Mouse (Mus musculus): Measurements from ENCODE around the gene Grwd1. TPM values are rescaled to one million over a fixed set of nuclear protein-coding genes. Genes with fewer than 3 reads are reported as not detected.

Gene Grwd1
- total and polyA plus RNA-seq, 2 experiments from 2014 or later, result 34.6 to 48.6 TPM

DNA sequence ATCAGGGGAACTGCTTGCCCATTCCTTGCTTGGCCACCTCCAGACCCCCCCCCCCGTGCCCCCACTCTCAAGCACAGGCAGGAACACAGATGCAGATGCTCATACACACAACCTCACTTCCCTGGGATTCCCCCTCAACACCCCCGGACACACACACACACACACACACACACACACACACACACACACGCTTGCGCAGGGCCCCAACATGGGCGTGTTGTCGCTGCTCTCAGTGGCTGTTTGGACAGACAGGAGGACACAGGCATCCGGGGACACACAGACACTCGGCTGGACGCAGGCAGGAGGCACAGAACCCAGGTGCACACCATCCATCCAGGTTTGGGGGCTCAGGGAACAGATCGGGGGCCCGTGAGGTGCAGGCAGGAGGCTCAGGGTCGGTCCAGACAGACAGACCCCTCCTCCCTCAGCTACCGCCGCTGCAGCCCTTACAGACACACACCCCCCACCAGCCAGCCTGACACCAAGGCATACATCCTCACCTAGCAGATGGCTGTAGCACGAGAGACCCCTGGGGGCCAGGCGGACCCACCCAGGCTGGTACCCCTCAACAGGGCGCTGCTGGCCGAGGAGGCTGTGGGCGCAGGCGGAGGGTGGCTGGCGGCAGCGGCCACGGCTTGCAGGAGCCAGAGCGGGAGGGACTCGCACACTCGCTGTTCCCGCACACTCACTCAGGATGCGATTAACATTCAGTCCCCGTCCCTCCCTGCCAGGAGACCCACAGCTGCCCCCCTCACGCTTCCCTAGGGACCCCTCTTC lies 39.7 kb upstream of the Grwd1 start:
- Histone ChIP-seq H3K27me3 (ENCODE audit: insufficient read depth, low read length) (no peaks in the 10 kb centered on the region), H3K4me1 (ENCODE audit: insufficient read depth, low read length) (peaks cover 27% of the 10 kb centered on the region), H3K9ac (replicated peaks; ENCODE audit: low read length) (peak overlapping the region; percentile 78), H3K9me3 (ENCODE audit: low read length) (no peaks in the 10 kb centered on the region), H3K36me3 (ENCODE audit: insufficient read depth, low read length) (no peaks in the 10 kb centered on the region; the same call in 1 of the 2 replicates), H3K4me2 (ENCODE audit: low read depth, low read length) (peak overlapping the region; percentile 77), H3K27ac (peak overlapping the region; percentile 78), H3K4me3 (ENCODE audit: low read length) (peak overlapping the region; percentile 72)
- under 1% methylated on average over 29 of the region's 30 CpGs for WGBS
- ATAC-seq (no peak), DNase-seq (ENCODE audit: low spot score) (peak; percentile 52)
- no peak for TF ChIP-seq CTCF (IDR thresholded peaks at IDR 0.05; ENCODE audit: low read depth)

DNA sequence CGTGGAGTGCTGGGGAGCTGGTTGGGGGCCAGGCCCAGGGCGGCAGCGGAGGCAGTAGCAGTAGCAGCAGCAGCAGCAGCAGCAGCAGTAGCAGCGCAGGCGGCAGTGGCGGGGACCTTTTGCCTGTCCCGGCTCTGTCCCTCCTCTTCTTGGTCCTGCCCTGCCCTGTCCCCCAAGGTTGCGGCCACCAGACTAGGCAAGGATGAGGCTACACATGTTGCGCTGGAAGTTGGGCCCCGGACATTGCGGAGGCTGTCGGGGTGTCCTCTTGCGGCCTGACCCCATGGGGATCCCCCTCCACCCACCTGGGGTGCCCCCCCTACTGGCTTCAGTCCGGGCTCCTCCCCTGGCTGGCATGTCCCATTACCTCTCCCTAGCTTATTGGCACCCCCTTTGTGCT lies 39.0 kb upstream of the Grwd1 start:
- DNase-seq (ENCODE audit: low spot score), result peak; percentile 16
- Histone ChIP-seq H3K36me3 (ENCODE audit: insufficient read depth, low read length) (no peaks in the 10 kb centered on the region), H3K4me2 (ENCODE audit: low read depth, low read length) (peak overlapping the region; percentile 77), H3K27ac (peak overlapping the region; percentile 78; the same call in 1 of the 2 replicates), H3K9me3 (ENCODE audit: low read length) (no peaks in the 10 kb centered on the region), H3K9ac (replicated peaks; ENCODE audit: low read length) (peak overlapping the region; percentile 78), H3K4me1 (ENCODE audit: insufficient read depth, low read length) (peaks cover 27% of the 10 kb centered on the region), H3K4me3 (ENCODE audit: low read length) (peak overlapping the region; percentile 72), H3K27me3 (ENCODE audit: insufficient read depth, low read length) (no peaks in the 10 kb centered on the region)
- no peak for ATAC-seq
- no peak for TF ChIP-seq CTCF (IDR thresholded peaks at IDR 0.05; ENCODE audit: low read depth)
- WGBS, result 5% methylated on average over 14 of the region's 14 CpGs

DNA sequence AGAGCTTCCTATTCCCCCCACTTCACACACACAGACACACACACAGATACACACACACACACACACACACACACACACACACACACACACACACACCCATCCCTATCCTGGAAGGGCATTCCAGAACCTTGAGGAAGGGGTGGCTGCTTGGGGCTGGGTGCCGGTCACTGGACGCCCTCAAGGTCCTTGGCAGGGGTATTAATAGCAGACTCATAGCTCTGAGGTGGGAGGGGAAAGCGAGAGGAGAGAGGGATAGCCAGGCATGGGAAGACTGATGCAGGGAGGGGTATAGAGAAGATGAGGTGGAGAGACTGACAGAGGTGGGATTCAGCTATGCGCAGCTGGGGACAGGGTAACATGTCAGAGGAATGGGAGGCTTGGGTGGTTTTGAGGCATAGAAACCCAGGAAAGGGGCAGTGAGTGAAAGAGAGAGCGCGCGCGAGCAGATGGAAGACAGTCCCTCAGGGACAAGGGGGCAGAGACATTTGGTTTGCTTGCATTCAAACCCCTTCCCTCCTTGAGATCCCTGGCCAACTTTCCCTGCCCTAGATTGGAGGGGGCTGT lies 38.4 kb upstream of the Grwd1 start:
- Histone ChIP-seq H3K4me2 (ENCODE audit: low read depth, low read length) (peak overlapping the region; percentile 77), H3K36me3 (ENCODE audit: insufficient read depth, low read length) (no peaks in the 10 kb centered on the region), H3K4me3 (ENCODE audit: low read length) (peak overlapping the region; percentile 72), H3K4me1 (ENCODE audit: insufficient read depth, low read length) (peaks cover 27% of the 10 kb centered on the region), H3K9me3 (ENCODE audit: low read length) (no peaks in the 10 kb centered on the region), H3K27ac (peak overlapping the region; percentile 78; the same call in 1 of the 2 replicates), H3K9ac (replicated peaks; ENCODE audit: low read length) (peak overlapping the region; percentile 78), H3K27me3 (ENCODE audit: insufficient read depth, low read length) (no peaks in the 10 kb centered on the region)
- 10% methylated on average over 8 of the region's 8 CpGs for WGBS
- ATAC-seq, result no peak
- TF ChIP-seq CTCF (IDR thresholded peaks at IDR 0.05; ENCODE audit: low read depth), result no peak
- DNase-seq (ENCODE audit: low spot score), result peak; percentile 53

DNA sequence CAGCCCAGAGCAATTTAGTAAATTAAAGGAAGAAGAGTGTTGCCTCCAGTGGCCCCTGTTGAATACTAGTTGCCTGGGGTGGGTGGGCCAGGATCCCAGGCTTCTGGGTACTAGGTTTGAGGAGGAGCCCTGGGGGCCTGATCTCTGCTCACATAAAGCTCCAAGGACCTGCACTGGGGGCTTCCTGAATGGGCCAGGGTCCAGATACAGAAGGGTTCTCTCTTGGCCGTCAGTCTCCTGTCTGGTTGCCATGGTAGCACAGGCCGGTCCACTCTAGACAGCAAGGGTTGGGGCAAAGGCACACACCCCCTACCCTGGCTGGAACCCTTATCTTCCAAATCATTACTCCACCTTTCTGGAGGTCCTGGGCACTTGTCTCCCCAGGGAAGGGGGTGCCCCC lies 37.1 kb upstream of the Grwd1 start:
- TF ChIP-seq CTCF (IDR thresholded peaks at IDR 0.05; ENCODE audit: low read depth), result no peak
- Histone ChIP-seq H3K4me2 (ENCODE audit: low read depth, low read length) (peak overlapping the region; percentile 77), H3K4me3 (ENCODE audit: low read length) (peak overlapping the region; percentile 72), H3K27ac (peak overlapping the region; percentile 0; the same call in 1 of the 2 replicates), H3K36me3 (ENCODE audit: insufficient read depth, low read length) (no peaks in the 10 kb centered on the region), H3K9me3 (ENCODE audit: low read length) (no peaks in the 10 kb centered on the region), H3K4me1 (ENCODE audit: insufficient read depth, low read length) (peaks cover 21% of the 10 kb centered on the region), H3K9ac (replicated peaks; ENCODE audit: low read length) (peak overlapping the region; percentile 85), H3K27me3 (ENCODE audit: insufficient read depth, low read length) (no peaks in the 10 kb centered on the region)
- DNase-seq (ENCODE audit: low spot score), result peak; percentile 24
- ATAC-seq, result no peak
- WGBS, result 5% methylated on average over 2 of the region's 2 CpGs

DNA sequence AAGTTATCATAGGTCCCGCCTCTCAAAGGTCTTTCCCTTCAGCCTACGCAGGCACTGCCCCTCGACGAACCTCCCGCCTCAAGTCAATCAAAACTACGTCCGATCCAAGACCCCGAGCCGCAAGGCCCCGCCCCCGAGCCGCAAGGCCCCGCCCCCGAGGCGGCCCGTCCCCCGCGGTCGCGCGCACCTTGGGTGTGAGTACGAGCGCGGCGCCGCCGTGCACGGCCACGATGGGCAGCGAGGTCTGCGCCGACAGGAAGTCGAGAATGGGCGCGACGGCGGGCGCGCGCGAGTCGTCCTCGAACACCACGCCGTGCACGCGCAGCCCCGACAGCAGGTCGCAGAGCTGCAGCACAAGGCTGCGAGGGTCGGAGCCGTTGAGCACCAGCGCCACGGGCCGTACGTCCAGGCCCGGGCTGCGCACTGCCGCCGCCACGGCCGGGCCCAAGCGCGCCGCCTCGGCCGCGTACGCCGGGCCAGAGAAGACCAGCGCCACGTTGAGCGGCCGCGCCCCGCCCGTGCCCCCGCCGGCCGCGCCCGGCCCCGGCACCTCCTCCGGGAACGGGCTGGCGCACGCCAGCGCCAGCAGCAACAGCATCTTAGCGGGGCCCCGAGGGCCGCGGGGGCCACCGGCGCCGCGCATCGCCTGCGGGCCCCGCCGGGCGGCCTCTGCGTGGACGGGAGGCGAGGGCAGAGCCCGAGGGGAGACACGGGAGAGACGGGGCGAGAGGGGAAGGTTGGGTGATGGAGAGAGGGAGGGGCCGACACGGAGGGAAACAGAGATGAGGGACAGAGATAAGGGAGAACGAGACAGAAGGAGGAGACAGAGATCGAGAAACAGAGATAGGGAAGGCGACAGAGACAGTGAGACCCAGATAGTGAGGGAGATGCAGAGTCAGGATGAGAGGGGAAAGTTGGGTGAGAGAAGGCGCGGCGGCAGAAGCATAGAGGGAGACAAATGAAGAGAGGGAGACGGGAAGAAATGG lies 35.5 kb upstream of the Grwd1 start:
- Histone ChIP-seq H3K36me3 (ENCODE audit: insufficient read depth, low read length) (no peaks in the 10 kb centered on the region), H3K4me2 (ENCODE audit: low read depth, low read length) (peak overlapping the region; percentile 77), H3K9ac (replicated peaks; ENCODE audit: low read length) (peak overlapping the region; percentile 85), H3K27ac (peak overlapping the region; percentile 83), H3K4me1 (ENCODE audit: insufficient read depth, low read length) (peaks cover 21% of the 10 kb centered on the region), H3K4me3 (ENCODE audit: low read length) (peak overlapping the region; percentile 72), H3K9me3 (ENCODE audit: low read length) (no peaks in the 10 kb centered on the region), H3K27me3 (ENCODE audit: insufficient read depth, low read length) (no peaks in the 10 kb centered on the region)
- peak; percentile 98 for DNase-seq (ENCODE audit: low spot score)
- WGBS, result 2% methylated on average over 111 of the region's 117 CpGs
- ATAC-seq, result peak; percentile 73
- no peak for TF ChIP-seq CTCF (IDR thresholded peaks at IDR 0.05; ENCODE audit: low read depth)

DNA sequence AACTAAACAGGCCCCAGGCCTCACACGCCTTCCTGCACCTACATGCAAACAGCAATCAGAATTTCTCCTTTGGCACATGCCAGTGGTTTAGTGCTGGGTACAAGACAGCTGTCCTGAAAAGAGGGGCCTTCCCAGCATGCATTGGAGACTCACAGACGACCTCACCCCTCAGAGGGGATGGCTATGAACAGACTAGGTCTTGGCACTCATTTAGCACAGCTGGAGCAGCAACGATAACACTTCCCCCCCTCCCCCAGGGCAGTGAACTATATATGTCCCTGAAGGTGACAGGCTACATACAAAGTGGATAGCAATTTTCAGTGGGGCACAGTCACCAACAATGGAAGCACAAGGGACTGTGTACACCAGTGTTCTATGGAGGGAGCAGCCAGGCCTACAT lies 33.7 kb upstream of the Grwd1 start:
- H3K36me3 ChIP-seq (ENCODE audit: insufficient read depth, low read length), result no peaks in the 10 kb centered on the region
- H3K4me3 ChIP-seq (ENCODE audit: low read length), result no peak overlapping the region
- DNase-seq (ENCODE audit: low spot score) (no peak), ATAC-seq (no peak)
- no peak overlapping the region for H3K9ac ChIP-seq (replicated peaks; ENCODE audit: low read length)
- H3K27me3 ChIP-seq (ENCODE audit: insufficient read depth, low read length), result no peaks in the 10 kb centered on the region
- WGBS, result 63% methylated on average over 3 of the region's 3 CpGs
- no peak overlapping the region for H3K4me2 ChIP-seq (ENCODE audit: low read depth, low read length)
- H3K27ac ChIP-seq, result no peak overlapping the region
- H3K9me3 ChIP-seq (ENCODE audit: low read length), result no peaks in the 10 kb centered on the region
- peaks cover 16% of the 10 kb centered on the region for H3K4me1 ChIP-seq (ENCODE audit: insufficient read depth, low read length)
- TF ChIP-seq CTCF (IDR thresholded peaks at IDR 0.05; ENCODE audit: low read depth), result no peak

Measured in hindbrain, postnatal 0 days (tissue).